Comparison of ENCODE assay signal across 11 mouse cellular contexts in the genomic region with DNA sequence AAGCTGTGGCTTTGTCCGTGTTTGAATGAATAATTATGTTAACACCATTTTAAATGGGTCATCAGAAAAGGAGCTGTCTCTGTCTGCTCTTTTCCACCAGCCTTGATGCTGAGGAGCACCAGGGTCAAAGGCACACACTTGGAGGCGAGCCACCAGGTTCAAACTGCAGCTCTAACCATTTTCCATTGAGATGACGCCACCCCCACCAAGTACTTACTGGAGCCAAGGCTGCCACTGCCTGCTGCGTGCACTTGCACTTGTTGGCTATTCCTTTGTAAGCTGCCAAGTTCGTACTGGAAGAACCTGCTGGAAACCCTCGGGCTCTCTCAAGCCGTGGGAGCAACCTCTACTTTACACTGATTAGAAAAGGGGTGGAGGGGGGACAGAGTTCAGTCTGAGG.
A peak's percentile ranks its signal among the peaks of the same experiment; 100 is the strongest.
DNase-seq lines count a peak whose midpoint lies in the region; ATAC-seq and TF ChIP-seq lines count a peak whose summit lies in the region.
"Had no signal": no experiment of that assay in that cellular context is flagged by ENCODE, and none has a peak within 500 bp of the region (broad histone marks: within the 10 kb centered on the region; RNA-seq: fewer than 3 reads in every experiment).

No protein-coding gene starts in this region.

- H3K4me1 ChIP-seq in forebrain, embryonic 15.5 days: peaks cover 17% of the 10 kb centered on the region; the same call in 1 of the 2 replicates
- peaks cover 22% of the 10 kb centered on the region for H3K4me1 ChIP-seq in forebrain, embryonic 10.5 days
- H3K4me1 ChIP-seq in midbrain, postnatal 0 days (ENCODE audit: insufficient read depth, low read length): no peaks in the 10 kb centered on the region
- peaks cover 12% of the 10 kb centered on the region for H3K4me1 ChIP-seq in midbrain, embryonic 13.5 days (replicated peaks)

- H3K36me3 ChIP-seq in forebrain, embryonic 15.5 days: no peaks in the 10 kb centered on the region
- no peaks in the 10 kb centered on the region for H3K36me3 ChIP-seq in forebrain, embryonic 10.5 days (replicated peaks)
- H3K36me3 ChIP-seq in midbrain, postnatal 0 days (ENCODE audit: insufficient read depth, low read length): no peaks in the 10 kb centered on the region
- H3K36me3 ChIP-seq in midbrain, embryonic 13.5 days: no peaks in the 10 kb centered on the region
- H3K36me3 ChIP-seq: hindbrain, embryonic 15.5 days; lung, embryonic 15.5 days had no signal

- no peak overlapping the region for H3K4me3 ChIP-seq in forebrain, embryonic 15.5 days
- no peak overlapping the region for H3K4me3 ChIP-seq in forebrain, embryonic 10.5 days
- H3K4me3 ChIP-seq in midbrain, postnatal 0 days (ENCODE audit: low read depth, low read length): no peak overlapping the region
- H3K4me3 ChIP-seq in midbrain, embryonic 13.5 days (replicated peaks): no peak overlapping the region
- H3K4me3 ChIP-seq: hindbrain, embryonic 15.5 days; left cerebral cortex, adult 2 months; lung, embryonic 15.5 days had no signal

- no peaks in the 10 kb centered on the region for H3K27me3 ChIP-seq in forebrain, embryonic 15.5 days
- peaks cover 85% of the 10 kb centered on the region for H3K27me3 ChIP-seq in forebrain, embryonic 10.5 days (ENCODE audit: poor library complexity, severe bottlenecking)
- H3K27me3 ChIP-seq in midbrain, postnatal 0 days (ENCODE audit: insufficient read depth, low read length): no peaks in the 10 kb centered on the region
- H3K27me3 ChIP-seq in midbrain, embryonic 13.5 days: peaks cover 11% of the 10 kb centered on the region; the same call in 1 of the 2 replicates

- WGBS in forebrain, embryonic 15.5 days: 32% methylated on average over 7 of the region's 7 CpGs
- 81% methylated on average over 7 of the region's 7 CpGs for WGBS in forebrain, embryonic 10.5 days
- WGBS in midbrain, postnatal 0 days: 55% methylated on average over 7 of the region's 7 CpGs
- WGBS in midbrain, embryonic 13.5 days: 56% methylated on average over 7 of the region's 7 CpGs

- no peak overlapping the region for H3K9ac ChIP-seq in forebrain, embryonic 15.5 days (replicated peaks)
- no peak overlapping the region for H3K9ac ChIP-seq in midbrain, postnatal 0 days (replicated peaks; ENCODE audit: low read length, poor library complexity, severe bottlenecking)
- no peak overlapping the region for H3K9ac ChIP-seq in midbrain, embryonic 13.5 days (replicated peaks)
- H3K9ac ChIP-seq: hindbrain, embryonic 15.5 days; lung, embryonic 15.5 days had no signal

- H3K4me2 ChIP-seq in forebrain, embryonic 15.5 days (replicated peaks): no peak overlapping the region
- no peak overlapping the region for H3K4me2 ChIP-seq in midbrain, postnatal 0 days (ENCODE audit: low read depth, low read length, poor library complexity, severe bottlenecking)
- H3K4me2 ChIP-seq in midbrain, embryonic 13.5 days (replicated peaks): no peak overlapping the region
- H3K4me2 ChIP-seq: hindbrain, embryonic 15.5 days; lung, embryonic 15.5 days had no signal

- H3K27ac ChIP-seq in forebrain, embryonic 15.5 days (replicated peaks): no peak overlapping the region
- H3K27ac ChIP-seq in forebrain, embryonic 10.5 days: no peak overlapping the region
- H3K27ac ChIP-seq in midbrain, postnatal 0 days (ENCODE audit: low read depth, low read length): no peak overlapping the region
- H3K27ac ChIP-seq in midbrain, embryonic 13.5 days: no peak overlapping the region
- H3K27ac ChIP-seq: hindbrain, embryonic 15.5 days; left cerebral cortex, adult 2 months; lung, embryonic 15.5 days had no signal

- DNase-seq in forebrain, embryonic 10.5 days (ENCODE audit: extremely low spot score, low spot score): no peak
- peak; percentile 62 for DNase-seq in midbrain, postnatal 0 days (ENCODE audit: low spot score)
- DNase-seq in cerebellum, adult 9-10 months: peak; percentile 28
- peak; percentile 20 for DNase-seq in lung, postnatal 10 days
- DNase-seq in neural tube, embryonic 10.5 days (ENCODE audit: extremely low spot score, low spot score): no peak

- TF ChIP-seq CTCF in midbrain, postnatal 0 days (IDR thresholded peaks at IDR 0.05): no peak

- H3K9me3 ChIP-seq in forebrain, embryonic 15.5 days: no peaks in the 10 kb centered on the region
- no peaks in the 10 kb centered on the region for H3K9me3 ChIP-seq in forebrain, embryonic 10.5 days
- H3K9me3 ChIP-seq in midbrain, postnatal 0 days (ENCODE audit: low read length): no peaks in the 10 kb centered on the region
- H3K9me3 ChIP-seq in midbrain, embryonic 13.5 days: no peaks in the 10 kb centered on the region
- H3K9me3 ChIP-seq: hindbrain, embryonic 15.5 days; lung, embryonic 15.5 days had no signal

- 0 out of 2 replicates have a peak, but pooled peaks have one; percentile 29 for ATAC-seq in forebrain, embryonic 15.5 days (replicated peaks)
- ATAC-seq in midbrain, postnatal 0 days (ENCODE audit: low FRiP score): no peak
- ATAC-seq in midbrain, embryonic 13.5 days: no peak
- no peak for ATAC-seq in CD4-positive, CD25-positive, alpha-beta regulatory T cell, adult 4 months

Comparison
In these comparisons a context has a peak if more than half of its experiments do, and no peak if none do; other contexts are left out.
1. DNase-seq: peak in midbrain, postnatal 0 days (single experiment), cerebellum, adult 9-10 months (single experiment) and lung, postnatal 10 days (single experiment); none in forebrain, embryonic 10.5 days (single experiment) and neural tube, embryonic 10.5 days (single experiment).